Comparison of ENCODE assay signal across 8 mouse cellular contexts in the genomic region with DNA sequence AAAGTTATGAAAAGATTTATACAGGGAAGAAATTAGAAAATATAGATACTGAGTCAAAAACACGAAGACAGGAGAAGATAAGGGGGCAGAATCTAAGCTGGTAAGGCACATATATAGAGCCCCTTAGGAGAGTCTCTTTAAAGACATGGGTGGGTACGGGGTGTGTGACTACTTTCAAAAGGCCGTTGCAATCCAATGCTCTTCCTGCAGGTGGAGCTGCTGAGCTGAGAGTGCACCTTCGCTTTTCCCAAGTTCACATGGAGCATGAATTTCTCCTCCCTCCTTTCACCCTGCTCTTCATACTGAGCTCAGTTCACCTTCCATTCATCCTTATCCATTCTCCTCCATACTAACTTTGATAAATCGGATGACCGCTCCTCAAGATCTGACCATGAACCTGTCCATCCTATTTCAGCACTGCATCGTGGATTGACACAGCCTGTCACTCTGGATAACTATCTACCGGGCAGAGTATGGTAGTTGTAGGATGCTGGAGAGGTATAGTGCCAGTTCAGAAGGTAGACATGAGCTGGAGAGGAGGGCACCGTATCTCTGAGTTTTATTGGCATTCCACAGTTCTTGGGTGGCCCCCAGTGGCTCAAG.
DNase-seq lines count a peak whose midpoint lies in the region; ATAC-seq and TF ChIP-seq lines count a peak whose summit lies in the region.

No protein-coding gene starts in this region.

- intact Hi-C loops in heart, adult 2 months (cut with DNase I): no loop called here
- intact Hi-C loops in heart, postnatal 25 days (cut with DNase I): no loop called here

- H3K4me1 ChIP-seq in heart, adult 2 months (ENCODE audit: control insufficient read depth, insufficient read depth, low read length): no peaks in the 10 kb centered on the region
- H3K4me1 ChIP-seq in testis, adult 2 months (ENCODE audit: control insufficient read depth, insufficient read depth, low read length): no peaks in the 10 kb centered on the region
- no peaks in the 10 kb centered on the region for H3K4me1 ChIP-seq in liver, postnatal 0 days (ENCODE audit: insufficient read depth)
- no peaks in the 10 kb centered on the region; the same call in 1 of the 2 replicates for H3K4me1 ChIP-seq in midbrain, embryonic 16.5 days (ENCODE audit: control insufficient read depth, insufficient read depth, low read length)

- H3K27me3 ChIP-seq in heart, adult 2 months (ENCODE audit: control insufficient read depth, insufficient read depth, low read length): no peaks in the 10 kb centered on the region; the same call in 1 of the 2 replicates
- H3K27me3 ChIP-seq in testis, adult 2 months (ENCODE audit: control insufficient read depth, insufficient read depth, low read length): no peaks in the 10 kb centered on the region
- H3K27me3 ChIP-seq in liver, postnatal 0 days (ENCODE audit: insufficient read depth, low read length): no peaks in the 10 kb centered on the region
- H3K27me3 ChIP-seq in midbrain, embryonic 16.5 days (ENCODE audit: control insufficient read depth, insufficient read depth, low read depth, low read length): no peaks in the 10 kb centered on the region

- peak; percentile 78 for TF ChIP-seq CTCF in heart, adult 2 months (IDR thresholded peaks at IDR 0.05)
- TF ChIP-seq CTCF in testis, adult 2 months (IDR thresholded peaks at IDR 0.05; ENCODE audit: control insufficient read depth, insufficient read depth, insufficient replicate concordance, low read depth, low read length): peak; percentile 84; the same call in 1 of the 2 replicates
- peak; percentile 75 for TF ChIP-seq CTCF in liver, postnatal 0 days (IDR thresholded peaks at IDR 0.05; ENCODE audit: low read depth)

- DNase-seq in heart, adult 2 months: peak; percentile 9 to 46
- DNase-seq in heart, postnatal 25 days (ENCODE audit: low spot score): no peak
- no peak for DNase-seq in testis, postnatal 14 days (ENCODE audit: low spot score)
- DNase-seq in cerebellum, postnatal 36 days: peak; percentile 17 to 22
- peak; percentile 58 for DNase-seq in liver, postnatal 0 days
- DNase-seq in thymus, postnatal 4 days: peak; percentile 72

- TF ChIP-seq POLR2A in heart, adult 2 months (IDR thresholded peaks at IDR 0.05; ENCODE audit: insufficient read depth, low read depth, low read length): no peak
- no peak for TF ChIP-seq POLR2A in testis, adult 2 months (IDR thresholded peaks at IDR 0.05; ENCODE audit: control insufficient read depth, low read depth, low read length)

- no peak for TF ChIP-seq EP300 in heart, adult 2 months (IDR thresholded peaks at IDR 0.05; ENCODE audit: insufficient read depth, low read depth, low read length)
- no peak for TF ChIP-seq EP300 in liver, postnatal 0 days (IDR thresholded peaks at IDR 0.05; ENCODE audit: low read depth)

- H3K4me3 ChIP-seq in heart, adult 2 months: no peak overlapping the region
- no peak overlapping the region for H3K4me3 ChIP-seq in testis, adult 2 months (ENCODE audit: control insufficient read depth, low read depth, low read length)
- H3K4me3 ChIP-seq in liver, postnatal 0 days (ENCODE audit: low read depth, low read length): no peak overlapping the region
- no peak overlapping the region for H3K4me3 ChIP-seq in midbrain, embryonic 16.5 days (ENCODE audit: low read depth, low read length)

- H3K36me3 ChIP-seq in heart, adult 2 months (ENCODE audit: control insufficient read depth, insufficient read depth, low read length): no peaks in the 10 kb centered on the region
- H3K36me3 ChIP-seq in testis, adult 2 months (ENCODE audit: control insufficient read depth, insufficient read depth, low read length): no peaks in the 10 kb centered on the region
- H3K36me3 ChIP-seq in liver, postnatal 0 days (replicated peaks; ENCODE audit: insufficient read depth, low read length): no peaks in the 10 kb centered on the region
- no peaks in the 10 kb centered on the region for H3K36me3 ChIP-seq in midbrain, embryonic 16.5 days (ENCODE audit: control insufficient read depth, insufficient read depth, low read length)

- WGBS in heart, adult 2 months: 80% methylated on average over 9 of the region's 9 CpGs
- WGBS in liver, postnatal 0 days (ENCODE audit: insufficient replicate concordance): 64% methylated on average over 9 of the region's 9 CpGs
- WGBS in midbrain, embryonic 16.5 days: 86% methylated on average over 9 of the region's 9 CpGs

- no peak overlapping the region for H3K9ac ChIP-seq in heart, adult 2 months (ENCODE audit: low read depth, low read length)
- H3K9ac ChIP-seq in liver, postnatal 0 days (replicated peaks): no peak overlapping the region
- no peak overlapping the region for H3K9ac ChIP-seq in midbrain, embryonic 16.5 days (ENCODE audit: low read depth, low read length)

- no peak for ATAC-seq in liver, postnatal 0 days
- ATAC-seq in midbrain, embryonic 16.5 days: no peak

- no peaks in the 10 kb centered on the region for H3K9me3 ChIP-seq in liver, postnatal 0 days (ENCODE audit: low read length)
- H3K9me3 ChIP-seq in midbrain, embryonic 16.5 days (replicated peaks; ENCODE audit: control insufficient read depth, low read length, poor library complexity, severe bottlenecking): no peaks in the 10 kb centered on the region

- H3K79me2 ChIP-seq in heart, adult 2 months (replicated peaks; ENCODE audit: control insufficient read depth, insufficient read depth, low read length): no peaks in the 10 kb centered on the region

- no peak overlapping the region for H3K27ac ChIP-seq in heart, adult 2 months
- H3K27ac ChIP-seq in testis, adult 2 months (ENCODE audit: control insufficient read depth, insufficient read depth, low read depth, low read length): no peak overlapping the region
- no peak overlapping the region for H3K27ac ChIP-seq in liver, postnatal 0 days (ENCODE audit: low read depth)
- H3K27ac ChIP-seq in midbrain, embryonic 16.5 days (ENCODE audit: low read length): no peak overlapping the region

- no peak overlapping the region for H3K4me2 ChIP-seq in liver, postnatal 0 days (ENCODE audit: low read depth, low read length)
- no peak overlapping the region for H3K4me2 ChIP-seq in midbrain, embryonic 16.5 days (ENCODE audit: low read length)

Comparison
In these comparisons a context has a peak if more than half of its experiments do, and no peak if none do; other contexts are left out.
1. DNase-seq: peak in heart, adult 2 months (2 of 2), cerebellum, postnatal 36 days (2 of 2), liver, postnatal 0 days (single experiment) and thymus, postnatal 4 days (single experiment); none in heart, postnatal 25 days (single experiment) and testis, postnatal 14 days (single experiment).
2. Peak in every context shown above with its lines, with median percentiles within 50 percentile points of each other: CTCF ChIP-seq.